Comparison of ENCODE assay signal across 8 mouse cellular contexts in the genomic region with DNA sequence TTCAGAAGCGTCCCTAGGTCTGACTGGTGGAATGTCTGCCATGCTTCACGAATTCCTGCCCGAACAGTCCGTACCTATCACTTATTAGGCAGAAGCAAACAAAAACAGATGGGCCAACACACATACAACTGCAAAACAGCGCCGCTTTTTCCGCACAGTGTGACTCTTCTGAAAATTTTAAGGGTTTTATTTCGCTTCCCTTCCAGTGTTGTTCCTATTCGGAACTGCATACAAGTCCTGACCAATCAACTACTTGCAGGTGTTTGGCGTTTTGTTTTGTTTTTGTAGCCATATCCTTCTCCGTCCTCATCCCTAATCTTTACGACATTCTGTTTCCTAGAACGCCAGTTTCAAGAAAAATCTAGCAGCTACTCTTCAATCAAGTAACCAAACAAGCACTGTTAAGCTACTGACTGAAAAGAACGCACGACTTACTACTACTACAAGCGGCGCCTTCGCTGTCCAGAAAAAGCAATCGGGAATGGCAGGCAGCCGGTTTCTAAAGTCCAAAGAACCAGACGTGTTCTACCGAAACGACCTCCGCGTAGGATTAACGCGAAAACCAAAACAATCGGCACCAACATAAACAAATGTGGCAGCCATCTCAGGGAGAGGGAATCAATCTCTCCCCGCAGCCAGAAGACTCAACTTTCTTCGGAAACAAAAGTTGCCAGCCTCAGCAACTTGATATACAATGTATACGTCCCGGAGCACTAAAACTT. TPM values are rescaled to one million over a fixed set of nuclear protein-coding genes. Genes with fewer than 3 reads are reported as not detected.
DNase-seq lines count a peak whose midpoint lies in the region; ATAC-seq and TF ChIP-seq lines count a peak whose summit lies in the region.

No protein-coding gene starts in this region.

- peaks cover 56% of the 10 kb centered on the region for H3K79me2 ChIP-seq in myocyte (ENCODE audit: control insufficient read depth, insufficient read depth)

- DNase-seq in left cerebral cortex, adult 2 months (ENCODE audit: extremely low spot score in 1 of 2, low spot score in 2 of 2) = peak in 1 of 2 experiments; percentile 12
- no peak for DNase-seq in left cerebral cortex, postnatal 10 days (ENCODE audit: extremely low spot score in 1 of 2, low spot score in 2 of 2)
- DNase-seq in cerebellum, adult 8-10 months = peak; percentile 16
- peak; percentile 41 for DNase-seq in forebrain, postnatal 0 days
- DNase-seq in induced T-regulatory cell, adult 2 months (ENCODE audit: low read depth) = peak; percentile 73
- peak; percentile 39 for DNase-seq in liver, embryonic 11.5 days (ENCODE audit: low spot score)
- peak; percentile 36 for DNase-seq in thymus, adult 2 months

- no peak for TF ChIP-seq POLR2A in myocyte (IDR thresholded peaks at IDR 0.05; ENCODE audit: insufficient read length, low read depth)
- no peak for TF ChIP-seq POLR2A in thymus, adult 2 months (IDR thresholded peaks at IDR 0.05; ENCODE audit: control insufficient read depth, extremely low read depth, insufficient read depth, low read length, poor library complexity)

- peak overlapping the region; percentile 93 for H3K9ac ChIP-seq in forebrain, postnatal 0 days
- peak overlapping the region; percentile 97 for H3K9ac ChIP-seq in liver, embryonic 11.5 days (ENCODE audit: low read depth, low read length)

- H3K9me3 ChIP-seq in forebrain, postnatal 0 days (ENCODE audit: low read length) = no peaks in the 10 kb centered on the region
- H3K9me3 ChIP-seq in liver, embryonic 11.5 days (ENCODE audit: control insufficient read depth, low read length) = no peaks in the 10 kb centered on the region

- peak overlapping the region; percentile 86 for H3K27ac ChIP-seq in left cerebral cortex, adult 2 months
- H3K27ac ChIP-seq in forebrain, postnatal 0 days (ENCODE audit: low read depth, low read length) = peak overlapping the region; percentile 100
- peak overlapping the region; percentile 99 for H3K27ac ChIP-seq in liver, embryonic 11.5 days (ENCODE audit: low read depth, low read length)
- H3K27ac ChIP-seq in thymus, adult 2 months (ENCODE audit: control insufficient read depth, insufficient read depth, low read length) = peak overlapping the region; percentile 87

- ATAC-seq in forebrain, postnatal 0 days = no peak
- ATAC-seq in liver, embryonic 11.5 days (replicated peaks; ENCODE audit: low FRiP score) = no peak

- H3K36me3 ChIP-seq in forebrain, postnatal 0 days (ENCODE audit: insufficient read depth) = no peaks in the 10 kb centered on the region
- no peaks in the 10 kb centered on the region for H3K36me3 ChIP-seq in liver, embryonic 11.5 days (ENCODE audit: control insufficient read depth, insufficient read depth, low read length)
- H3K36me3 ChIP-seq in myocyte (ENCODE audit: control insufficient read depth, insufficient read depth) = no peaks in the 10 kb centered on the region
- H3K36me3 ChIP-seq in thymus, adult 2 months (ENCODE audit: control insufficient read depth, insufficient read depth, low read length) = no peaks in the 10 kb centered on the region

- 0 out of 2 replicates have a peak, but pooled peaks cover 9% of the 10 kb centered on the region for H3K4me1 ChIP-seq in forebrain, postnatal 0 days (ENCODE audit: insufficient read depth)
- no peaks in the 10 kb centered on the region; the same call in 1 of the 2 replicates for H3K4me1 ChIP-seq in liver, embryonic 11.5 days (replicated peaks; ENCODE audit: control insufficient read depth, insufficient read depth, low read length)
- peaks cover under 1% of the 10 kb centered on the region for H3K4me1 ChIP-seq in thymus, adult 2 months (replicated peaks; ENCODE audit: control insufficient read depth, insufficient read depth, low read length)

- H3K4me2 ChIP-seq in forebrain, postnatal 0 days (ENCODE audit: low read depth) = peak overlapping the region; percentile 71
- H3K4me2 ChIP-seq in liver, embryonic 11.5 days = peak overlapping the region; percentile 86
- peak overlapping the region; percentile 97 for H3K4me2 ChIP-seq in myocyte (ENCODE audit: low read depth)

- peak overlapping the region; percentile 54 for H3K4me3 ChIP-seq in left cerebral cortex, adult 2 months
- peak overlapping the region; percentile 95 for H3K4me3 ChIP-seq in forebrain, postnatal 0 days (ENCODE audit: low read depth, low read length)
- peak overlapping the region; percentile 78 for H3K4me3 ChIP-seq in liver, embryonic 11.5 days (ENCODE audit: low read depth, low read length)
- peak overlapping the region; percentile 90 for H3K4me3 ChIP-seq in myocyte
- H3K4me3 ChIP-seq in thymus, adult 2 months (ENCODE audit: control insufficient read depth, insufficient read depth, low read length) = peak overlapping the region; percentile 98

- under 1% methylated on average over 32 of the region's 32 CpGs for WGBS in forebrain, postnatal 0 days
- WGBS in liver, embryonic 11.5 days = under 1% methylated on average over 32 of the region's 32 CpGs
- under 1% methylated on average over 32 of the region's 32 CpGs for WGBS in thymus, adult 2 months

- H3K27me3 ChIP-seq in forebrain, postnatal 0 days (ENCODE audit: insufficient read depth, low read length) = no peaks in the 10 kb centered on the region
- no peaks in the 10 kb centered on the region for H3K27me3 ChIP-seq in liver, embryonic 11.5 days (replicated peaks; ENCODE audit: control insufficient read depth, insufficient read depth, low read length)
- no peaks in the 10 kb centered on the region for H3K27me3 ChIP-seq in myocyte (ENCODE audit: control insufficient read depth, insufficient read depth, insufficient read length)
- no peaks in the 10 kb centered on the region for H3K27me3 ChIP-seq in thymus, adult 2 months (ENCODE audit: control insufficient read depth, insufficient read depth, low read length)

- intact Hi-C loops in left cerebral cortex, adult 2 months (cut with DNase I) = no loop called here
- intact Hi-C loops in left cerebral cortex, postnatal 10 days (cut with DNase I) = no loop called here

- H3ac ChIP-seq in myocyte (ENCODE audit: control insufficient read depth, insufficient read length) = peak overlapping the region; percentile 100

- TF ChIP-seq CTCF in left cerebral cortex, adult 2 months (IDR thresholded peaks at IDR 0.05) = no peak
- no peak for TF ChIP-seq CTCF in forebrain, postnatal 0 days (IDR thresholded peaks at IDR 0.05; ENCODE audit: low read depth)
- no peak for TF ChIP-seq CTCF in thymus, adult 2 months (IDR thresholded peaks at IDR 0.05; ENCODE audit: borderline replicate concordance, control insufficient read depth, extremely low read depth, insufficient read depth, low read length, poor library complexity)

TF ChIP-seq in myocyte, 11 proteins besides CTCF, POLR2A, EP300 and RAD21:
- TF ChIP-seq USF1 (IDR thresholded peaks at IDR 0.05; ENCODE audit: low read depth) = no peak
- TF ChIP-seq CEBPB (IDR thresholded peaks at IDR 0.05; ENCODE audit: insufficient read depth, poor library complexity, severe bottlenecking) = no peak
- TF ChIP-seq TCF3 (IDR thresholded peaks at IDR 0.05; ENCODE audit: insufficient read length, low read depth) = no peak

RNA-seq across cellular contexts. Expression of gene Erbin, which starts 0.9 kb away (rescaled TPM):
- total RNA-seq in left cerebral cortex, adult 2 months (2021) = 10 to 100 TPM; 37.5 to 39.2 TPM
- 10 to 100 TPM; 30.4 to 32.8 TPM for total RNA-seq in left cerebral cortex, postnatal 10 days (2021)
- 33.6 and 51.3 TPM in 2 replicates for total RNA-seq in forebrain, postnatal 0 days (2014; rRNA removed)
- 5.1 and 6.0 TPM in 2 replicates for polyA plus RNA-seq in forebrain, postnatal 0 days (2015; fragmentation: Nextera tagmentation; extraction: Ambion mirVana)
- polyA plus RNA-seq in liver, embryonic 11.5 days (2014; fragmentation: Nextera tagmentation; extraction: Ambion mirVana) = 16.2 and 17.8 TPM in 2 replicates
- 8.4 TPM for polyA plus RNA-seq in myocyte (2012; fragmentation: generic; extraction: Trizol)
- polyA plus RNA-seq in thymus, adult 2 months (2012; rRNA removed) = 19.7 and 20.4 TPM in 2 replicates

Comparison
In these comparisons a context has a peak if more than half of its experiments do, and no peak if none do; other contexts are left out.
1. DNase-seq: peak in cerebellum, adult 8-10 months (single experiment), forebrain, postnatal 0 days (single experiment), induced T-regulatory cell, adult 2 months (single experiment), liver, embryonic 11.5 days (single experiment) and thymus, adult 2 months (single experiment); none in left cerebral cortex, postnatal 10 days (0 of 2).
2. Peak in every context shown above with its lines, with median percentiles within 50 percentile points of each other: H3K27ac ChIP-seq, H3K4me3 ChIP-seq and H3K4me2 ChIP-seq.